Mouse (Mus musculus) natural killer cell, adult 2 months (primary cell): ENCODE data around the gene Scn1b.

Source experiments
- DNase-seq, 2 experiments: peaks; one replicate each; pipeline ENCODE4 v3.0.0; 2022; ENCODE audit warnings: low spot score in 2 of 2

Scn1b gene

DNA sequence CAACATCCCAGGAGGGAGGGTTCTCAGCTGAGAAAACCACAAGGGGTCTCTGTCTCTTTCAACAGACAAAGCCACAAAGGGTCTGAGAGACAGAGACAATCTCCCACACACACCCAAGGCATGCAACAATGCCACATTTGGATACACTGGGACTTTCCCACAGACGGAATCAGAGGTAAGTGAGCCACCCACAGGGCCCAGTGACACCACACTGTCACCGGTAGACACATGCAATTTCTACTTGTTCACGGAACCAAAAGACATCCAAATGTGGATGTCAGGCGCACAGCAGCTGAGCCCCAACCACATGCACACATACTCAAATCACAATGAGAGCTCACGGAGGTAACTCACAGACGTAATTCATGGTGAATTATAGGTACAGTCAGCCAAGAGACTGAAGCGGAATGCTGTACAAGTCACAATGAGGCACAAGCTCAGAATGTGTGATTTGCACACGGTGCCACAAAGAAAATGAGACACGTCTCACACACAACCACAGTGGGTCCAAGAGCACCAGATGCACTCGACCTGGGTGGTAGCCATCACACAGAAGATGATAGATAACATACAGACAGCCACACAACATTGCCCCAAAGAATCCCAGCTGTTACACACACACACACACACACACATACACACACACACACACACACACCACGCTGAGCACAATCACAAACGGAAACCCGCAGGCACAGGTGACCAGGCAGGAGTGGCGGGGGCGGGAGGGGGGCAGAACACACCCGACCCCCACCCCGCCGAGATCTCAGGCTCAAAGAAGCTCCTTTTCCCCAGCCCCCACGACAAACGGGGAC is 23.2 kb upstream of the Scn1b start:
- peak; percentile 75 to 79 for DNase-seq

DNA sequence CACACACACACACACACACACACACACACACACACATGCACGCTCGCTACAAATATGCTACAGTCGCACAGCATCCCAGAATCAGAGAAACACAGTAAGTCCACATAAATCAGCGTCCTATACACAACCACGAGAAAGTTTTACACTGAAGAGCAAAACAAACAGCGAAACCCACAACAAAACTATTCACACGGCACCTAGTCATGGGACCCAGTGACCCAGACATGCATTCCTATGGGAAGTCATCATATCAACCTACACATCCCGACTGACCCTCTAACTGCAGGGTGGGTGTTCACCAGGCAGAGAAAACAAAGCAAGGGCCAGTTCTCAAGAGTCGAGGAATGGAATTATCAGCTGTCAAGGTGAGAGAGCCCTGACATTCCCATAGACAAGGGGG is 22.5 kb upstream of the Scn1b start:
- DNase-seq = no peak

DNA sequence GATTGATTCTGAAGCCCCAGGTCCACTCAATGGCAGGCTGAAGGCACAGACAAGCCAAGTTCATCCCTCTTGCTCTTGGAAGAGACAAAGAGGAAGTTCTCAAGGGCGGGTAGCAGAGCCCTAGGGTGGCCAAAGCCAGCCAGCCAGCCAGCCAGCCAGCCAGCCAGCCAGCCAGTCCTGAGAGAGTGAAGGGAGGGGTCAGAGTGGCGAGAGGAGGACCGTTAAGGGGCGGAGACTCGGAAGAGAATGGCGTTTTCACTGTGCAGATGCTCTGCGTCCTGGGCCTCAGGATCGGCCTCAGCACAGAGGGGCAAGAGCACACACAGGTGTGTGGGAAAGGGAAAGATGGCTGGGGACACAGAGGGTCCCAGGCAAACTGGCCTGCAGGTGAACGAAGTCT is 22.0 kb upstream of the Scn1b start:
- peak; percentile 67 to 72 for DNase-seq

DNA sequence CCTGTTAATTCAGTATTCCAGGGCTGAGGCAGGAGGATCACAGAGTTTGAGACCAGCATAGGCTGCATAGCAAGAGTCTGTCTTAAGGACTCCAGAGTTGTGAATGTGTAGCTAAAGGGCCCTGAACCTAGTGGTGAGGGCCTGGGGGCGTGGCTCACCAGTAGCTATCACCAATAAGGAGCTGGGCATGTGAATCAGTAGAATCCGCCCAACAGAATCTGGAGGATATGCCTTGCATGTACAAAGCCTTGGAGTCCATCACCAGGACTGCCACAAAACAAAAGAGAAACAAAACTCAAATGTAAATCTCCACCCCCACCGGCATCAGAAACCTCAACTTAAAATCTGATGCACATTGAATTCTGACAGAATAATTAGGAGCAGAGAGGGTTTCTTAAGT is 21.3 kb upstream of the Scn1b start:
- DNase-seq = peak in 1 of 2 experiments; percentile 28

DNA sequence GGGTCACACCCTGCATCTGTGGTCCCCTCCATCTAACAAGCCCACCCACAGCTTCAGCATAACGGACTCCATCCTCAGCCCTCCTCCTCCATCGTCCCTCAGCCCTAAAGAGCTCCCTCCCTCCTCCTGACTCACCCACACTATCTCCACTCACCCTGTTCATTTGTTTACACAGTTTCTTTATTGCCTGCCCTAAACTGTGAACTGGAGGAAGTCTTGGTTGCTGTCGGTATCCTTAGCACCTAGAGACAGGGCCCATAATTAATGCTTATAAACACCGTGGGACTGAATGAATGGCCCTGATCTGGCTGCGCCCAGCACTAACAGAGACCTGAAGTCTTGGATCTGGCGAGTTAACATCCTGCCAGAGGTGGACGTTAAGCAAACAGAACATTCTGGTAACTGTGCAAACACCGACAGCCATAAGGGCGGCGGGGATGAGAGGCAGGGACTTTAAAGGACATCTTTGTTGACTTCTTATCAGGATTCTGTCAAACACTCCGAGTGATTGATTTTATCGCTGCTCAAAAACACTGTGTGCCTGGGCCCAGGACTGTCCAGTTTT is 18.9 kb upstream of the Scn1b start:
- DNase-seq = no peak

DNA sequence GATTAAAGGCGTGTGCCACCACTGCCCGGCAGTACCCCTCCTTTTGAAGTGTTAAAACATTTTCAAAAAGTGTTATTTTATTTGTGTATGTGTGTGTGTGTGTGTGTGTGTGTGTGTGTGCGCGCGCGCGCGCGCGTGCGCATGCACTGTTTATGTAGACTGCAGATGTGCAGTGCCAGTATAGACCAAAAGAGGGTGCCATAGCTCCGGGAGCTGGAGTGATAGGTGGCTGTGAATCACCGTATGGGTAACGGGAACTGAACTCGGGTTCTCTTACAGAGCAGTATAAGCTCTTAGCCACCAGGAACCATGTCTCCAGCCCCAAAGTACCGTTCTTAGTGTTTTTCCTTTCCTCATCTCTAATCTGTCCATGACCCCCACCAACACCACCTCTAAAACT is 18.1 kb upstream of the Scn1b start:
- peak in 1 of 2 experiments; percentile 32 for DNase-seq

DNA sequence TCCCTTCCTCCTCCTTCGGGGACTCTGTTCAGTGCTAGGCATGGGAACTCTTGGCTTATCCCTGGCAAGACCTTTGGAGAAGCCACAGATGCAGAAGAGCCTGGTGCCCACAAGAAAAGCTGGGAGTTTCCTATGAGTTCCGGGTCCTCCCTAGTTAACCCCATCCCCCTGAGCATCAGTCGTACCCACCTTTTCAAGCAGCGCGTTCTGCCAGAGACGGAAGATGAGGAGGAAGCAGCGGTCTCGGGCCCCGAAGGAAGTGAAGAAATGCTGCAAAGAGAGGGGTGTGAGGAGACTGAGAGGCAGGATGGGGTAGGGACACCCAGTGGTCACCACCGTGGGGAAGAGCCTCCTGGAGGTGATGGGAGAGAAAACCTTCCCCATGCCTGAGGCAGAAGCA is 14.1 kb upstream of the Scn1b start:
- DNase-seq = no peak

DNA sequence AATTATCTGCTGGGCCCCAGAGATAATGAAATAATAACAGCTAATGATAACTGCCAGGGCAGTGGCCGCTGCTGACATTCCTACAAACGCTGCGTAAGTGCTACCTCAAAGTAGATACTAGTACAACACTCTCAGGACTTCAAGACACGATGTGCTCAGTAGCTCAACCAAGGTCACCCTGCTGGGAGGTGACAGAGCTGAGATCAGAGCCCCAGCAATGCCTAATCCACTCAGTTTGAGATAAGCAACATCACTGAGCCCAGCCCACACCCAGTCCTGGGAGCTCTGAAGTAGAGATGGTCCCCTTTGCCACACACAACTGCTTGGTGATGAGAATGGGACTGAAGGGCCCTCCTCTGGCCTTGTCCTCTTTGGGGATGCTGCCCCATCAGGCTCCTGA is 13.5 kb upstream of the Scn1b start:
- DNase-seq = no peak

DNA sequence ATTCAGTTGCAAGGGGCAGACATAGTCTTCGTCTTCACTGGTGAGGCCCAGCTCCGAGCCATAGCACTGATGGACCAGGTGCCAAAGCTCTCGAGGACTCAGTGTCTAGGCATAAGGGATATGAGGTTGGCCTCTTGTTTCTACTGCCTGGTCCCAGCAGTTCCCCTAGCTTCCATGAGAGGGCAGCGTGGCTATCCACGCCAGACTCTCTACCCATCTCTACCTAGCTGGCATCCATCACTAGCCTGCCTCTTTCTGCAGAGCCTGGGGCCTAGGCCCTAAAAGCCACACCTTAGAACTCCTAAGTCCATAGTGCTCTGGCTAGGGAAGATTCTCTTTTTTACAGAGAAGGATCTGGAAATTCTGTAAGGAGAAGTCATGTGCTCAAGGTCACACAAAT is 13.0 kb upstream of the Scn1b start:
- peak; percentile 49 to 72 for DNase-seq

DNA sequence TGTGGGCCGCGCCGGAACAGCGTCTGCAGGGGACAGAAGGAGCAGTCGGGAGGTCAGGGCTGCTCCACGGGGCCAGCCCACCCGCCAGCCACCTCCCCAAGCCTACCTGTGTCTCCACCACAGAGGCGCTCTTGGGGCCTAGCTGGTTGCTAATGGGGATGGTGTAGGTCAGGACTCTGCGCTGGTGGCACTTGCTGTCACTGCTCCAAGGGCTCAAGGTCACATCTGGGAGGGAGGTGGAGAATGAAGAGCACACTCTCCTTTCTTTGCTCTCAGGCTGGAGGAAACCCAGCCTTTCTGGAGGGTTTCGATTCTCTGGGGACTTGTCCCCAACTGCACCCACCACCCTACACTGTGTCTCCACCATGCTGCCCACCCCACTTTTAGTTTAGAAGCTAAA is 8.9 kb upstream of the Scn1b start:
- DNase-seq = no peak

DNA sequence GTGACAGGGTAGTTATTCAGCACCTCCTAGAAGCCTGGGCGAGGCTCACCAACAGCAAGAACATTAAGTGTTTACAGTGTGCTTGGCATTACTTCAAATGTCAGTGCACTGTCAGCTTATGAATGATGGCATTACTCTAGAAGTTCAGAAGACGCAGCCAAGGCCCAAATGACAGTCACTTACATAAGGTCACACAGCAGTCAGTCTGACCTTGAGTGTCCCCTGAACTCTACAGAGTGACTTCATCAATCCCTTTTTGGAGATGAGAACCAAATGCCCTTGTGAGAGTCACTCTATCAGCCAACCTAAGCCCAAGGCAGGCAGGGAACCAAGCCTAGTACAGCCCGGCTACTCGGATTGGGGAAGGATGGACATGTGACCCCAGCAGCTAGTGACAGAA is 5.1 kb upstream of the Scn1b start:
- DNase-seq = no peak

DNA sequence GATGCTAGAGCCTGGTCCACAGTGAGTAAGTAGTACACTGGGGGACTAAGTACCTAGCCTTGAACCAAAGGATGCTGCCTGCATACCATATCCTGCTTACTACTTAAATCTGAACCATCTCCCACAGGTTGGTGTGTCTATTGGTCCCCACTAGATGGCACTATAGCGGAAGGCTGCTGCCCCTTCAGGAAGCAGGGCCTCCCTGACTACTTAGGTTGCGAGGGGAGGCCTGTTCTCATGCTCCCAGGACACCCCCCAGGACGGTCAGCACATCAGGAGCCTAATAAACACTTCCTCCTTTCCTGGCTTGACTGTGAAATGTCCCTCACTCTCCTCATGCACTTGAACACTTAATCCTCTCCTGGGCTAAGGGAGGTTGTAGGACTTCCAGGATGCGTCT is 4.0 kb upstream of the Scn1b start:
- DNase-seq = peak; percentile 57 to 68

DNA sequence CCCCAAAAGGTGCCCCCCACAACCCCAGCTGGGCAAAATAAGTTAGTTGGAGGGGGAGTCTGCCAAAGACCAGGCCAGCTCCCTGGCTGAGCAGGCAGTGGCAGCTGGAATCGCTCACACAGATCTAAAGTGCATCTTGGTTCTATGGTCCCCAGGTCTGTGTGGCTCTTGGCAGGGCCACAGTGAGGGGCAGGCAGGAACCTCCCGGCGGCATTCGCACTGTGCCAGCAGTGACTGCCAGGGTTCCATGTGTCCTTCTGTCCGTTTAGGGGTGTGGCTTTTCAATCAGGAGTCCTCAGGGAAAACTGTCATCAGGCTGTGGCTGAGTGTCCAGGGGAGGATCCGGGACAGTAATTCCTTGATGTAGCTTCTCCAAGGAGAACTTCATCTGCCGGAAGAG is 3.4 kb upstream of the Scn1b start:
- DNase-seq = no peak

DNA sequence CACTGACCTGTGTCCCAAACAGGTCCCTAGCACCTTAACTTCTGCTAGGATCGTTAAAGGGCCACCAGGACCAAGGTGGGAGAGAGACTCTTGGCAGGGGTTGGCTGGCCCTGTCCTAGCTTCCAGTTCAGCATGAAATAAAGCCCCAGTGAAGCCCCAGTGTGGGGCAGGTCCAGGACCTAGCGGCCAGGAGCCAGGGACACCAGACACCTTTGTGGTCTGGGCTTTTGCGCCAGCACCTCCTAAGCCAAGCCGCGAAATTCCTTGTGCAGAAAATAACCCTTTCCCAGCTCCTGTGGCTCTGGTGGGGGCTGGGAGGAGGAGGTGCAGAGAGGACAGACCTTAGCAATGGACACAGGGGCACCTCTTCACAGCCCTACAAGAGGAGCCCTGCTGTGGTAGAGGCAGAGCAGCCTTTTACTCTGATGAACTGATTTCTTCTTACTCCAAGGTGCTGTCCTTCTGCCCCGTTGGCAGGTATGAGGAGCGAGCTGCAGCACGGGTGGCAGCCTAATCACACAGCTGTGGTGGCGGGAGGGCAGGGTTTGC is 1.4 kb upstream of the Scn1b start:
- DNase-seq = no peak

DNA sequence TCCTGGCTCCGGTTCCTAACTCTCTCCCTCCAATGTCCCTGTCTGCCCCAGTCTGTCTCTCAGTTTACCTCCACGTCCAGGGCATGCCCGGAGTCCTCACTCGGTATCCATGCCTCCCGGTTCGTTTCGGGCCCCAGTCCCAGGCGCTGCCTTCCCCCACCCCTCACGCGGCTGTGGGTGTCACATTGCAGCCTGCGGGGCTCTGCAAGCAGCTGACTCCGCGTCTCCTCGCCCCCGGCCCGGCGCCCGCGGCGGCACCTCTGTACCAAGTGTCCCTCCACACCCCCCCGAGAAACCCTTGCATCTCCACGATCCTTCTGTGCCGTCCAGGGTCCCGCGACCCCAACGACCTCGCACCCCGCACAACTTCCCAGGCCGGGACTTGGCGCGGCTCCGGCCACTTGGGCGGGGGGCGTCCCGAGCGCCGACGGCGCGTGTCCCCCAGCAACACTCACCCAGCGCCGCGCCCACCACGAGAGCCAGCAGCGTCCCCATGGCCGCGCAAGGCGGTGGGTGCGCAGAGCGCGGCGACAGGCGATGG is 522 bp downstream of the Scn1b start:
- DNase-seq = no peak

DNA sequence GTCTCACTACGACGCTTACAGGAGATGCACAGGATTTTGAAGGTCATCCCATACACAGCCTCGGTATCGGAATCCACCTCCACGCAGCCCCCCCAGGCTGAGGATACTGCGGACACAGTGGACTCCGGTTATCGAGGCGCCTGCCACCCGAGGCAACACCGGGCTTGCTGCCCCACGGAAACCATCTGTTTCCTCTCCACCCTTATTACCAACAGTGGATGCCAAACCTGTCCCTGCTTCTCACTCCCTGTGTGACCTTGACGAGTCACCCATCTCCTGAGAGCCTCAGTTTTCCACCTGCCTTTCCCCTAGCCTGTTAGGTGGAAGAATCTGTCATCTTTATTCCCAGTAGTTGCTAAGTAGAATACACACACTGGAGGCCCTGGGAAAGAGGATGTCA is 1.7 kb downstream of the Scn1b start:
- DNase-seq = no peak

DNA sequence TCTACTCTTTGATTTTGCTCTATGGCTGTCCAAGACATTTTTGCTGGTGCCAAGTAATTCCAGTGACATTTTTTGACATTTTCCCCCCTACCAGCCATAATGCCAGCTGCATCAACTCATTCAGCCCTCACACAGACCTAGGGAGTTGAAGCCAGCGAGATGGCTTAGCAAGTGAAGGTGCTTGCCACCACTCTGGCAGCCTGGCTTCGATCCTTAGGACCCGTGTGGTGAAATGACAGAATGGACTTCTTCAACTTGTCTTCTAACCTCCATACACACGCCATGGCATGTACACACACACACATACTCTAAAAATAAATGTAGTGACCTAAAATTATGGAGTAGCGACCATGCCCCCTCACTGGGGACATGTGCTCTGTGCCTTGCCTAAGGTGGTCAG is 2.4 kb downstream of the Scn1b start:
- DNase-seq = no peak

DNA sequence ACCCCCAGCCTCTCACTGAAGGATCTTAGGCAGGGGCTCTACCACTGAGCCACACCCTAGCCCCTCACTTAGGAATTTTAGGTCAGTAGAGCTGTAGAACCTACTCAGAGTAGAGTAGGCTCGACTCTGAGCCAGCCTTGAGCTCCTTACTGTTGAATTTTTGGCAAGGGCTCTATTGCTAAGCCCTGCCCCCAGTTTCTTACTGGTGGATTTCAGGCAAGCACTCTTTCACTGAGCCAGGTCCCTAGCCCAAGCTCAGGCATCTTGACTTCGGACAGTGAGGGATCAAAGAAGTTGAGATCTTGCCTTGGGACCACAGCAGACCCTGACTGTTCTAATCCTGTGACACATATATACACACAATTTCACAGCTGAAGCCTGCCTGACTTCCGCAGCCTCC is 3.1 kb downstream of the Scn1b start:
- no peak for DNase-seq

DNA sequence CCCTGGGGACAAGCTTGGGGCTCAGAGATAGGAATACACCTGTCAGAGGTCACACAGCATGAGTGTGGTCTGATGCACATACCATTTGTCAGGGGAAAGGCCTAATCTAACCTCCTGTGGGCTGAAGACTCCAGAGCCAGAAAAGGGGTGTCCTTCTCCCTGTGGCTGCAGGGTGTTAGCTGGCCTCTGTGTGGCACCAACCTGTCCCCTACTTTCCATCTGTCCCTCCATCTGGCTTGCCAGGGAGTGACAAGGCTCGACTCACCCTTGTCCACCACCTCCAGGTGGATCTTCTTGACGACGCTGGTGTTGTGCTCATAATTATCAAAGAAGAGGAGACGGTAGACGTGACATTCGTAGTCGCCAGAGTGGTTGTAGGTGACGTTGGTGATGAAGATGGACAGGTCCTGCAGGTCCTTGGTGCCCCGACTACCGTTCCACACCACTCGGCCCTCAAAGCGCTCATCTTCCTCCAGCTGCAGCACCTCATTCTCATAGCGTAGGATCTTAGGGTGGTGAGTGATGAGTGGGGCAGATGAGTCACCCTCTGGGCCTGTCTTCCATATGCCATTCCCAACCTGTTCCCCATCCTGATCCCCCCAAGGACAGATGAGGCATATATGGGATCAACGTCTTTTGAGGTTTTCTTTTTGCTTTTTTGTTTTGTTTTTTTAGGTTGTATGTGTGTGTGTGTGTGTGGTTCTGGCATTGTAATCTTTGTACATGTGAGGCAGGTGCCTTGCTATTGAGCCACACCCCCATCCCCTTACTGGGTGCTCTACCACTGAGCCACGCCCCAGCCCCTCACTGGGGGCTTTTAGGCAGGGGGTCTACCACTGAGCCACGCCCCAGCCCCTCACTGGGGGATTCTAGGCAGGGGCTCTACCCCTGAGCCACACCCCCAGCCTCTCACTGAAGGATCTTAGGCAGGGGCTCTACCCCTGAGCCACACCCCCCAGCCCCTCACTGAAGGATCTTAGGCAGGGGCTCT is 3.9 kb downstream of the Scn1b start:
- no peak for DNase-seq

DNA sequence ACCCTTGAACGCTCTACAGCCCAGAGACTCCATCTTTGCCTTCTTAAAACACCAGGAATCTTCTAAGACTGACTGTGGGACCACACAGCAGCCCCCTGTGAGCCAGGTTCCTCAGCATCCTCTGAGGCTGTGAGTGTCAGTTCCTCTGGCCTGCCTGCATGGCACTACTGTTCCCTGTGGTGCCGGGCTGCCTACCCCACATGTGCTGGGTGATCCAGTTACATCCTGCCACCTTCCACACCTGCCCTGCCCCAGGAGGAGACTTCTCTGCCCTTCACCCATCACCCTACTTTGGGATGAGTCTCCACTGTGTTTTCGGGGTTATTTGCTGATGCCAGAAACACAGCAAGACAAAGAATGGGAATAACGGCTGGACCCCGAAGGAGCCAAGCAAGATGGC is 7.2 kb downstream of the Scn1b start:
- DNase-seq = no peak

DNA sequence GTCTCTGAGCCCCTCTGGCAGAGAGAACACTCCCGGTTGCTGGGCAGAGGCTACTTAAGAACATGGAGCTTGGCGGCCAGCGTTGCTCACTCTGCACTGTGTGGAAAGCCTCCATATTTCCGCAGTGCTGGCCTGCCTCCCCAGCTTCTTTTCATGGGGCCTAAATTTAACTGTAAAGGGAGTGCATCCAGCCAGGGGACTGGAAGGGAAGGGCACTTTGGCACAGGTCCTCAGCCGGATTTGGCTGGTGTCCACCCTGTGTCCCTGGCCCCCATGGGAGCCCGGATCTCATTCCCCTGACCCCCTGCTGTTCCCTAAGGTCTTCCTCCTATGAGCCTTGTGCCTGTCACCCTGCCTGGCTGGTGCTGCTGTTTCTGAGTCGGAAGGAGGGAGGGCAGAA is 8.3 kb downstream of the Scn1b start:
- DNase-seq = no peak

DNA sequence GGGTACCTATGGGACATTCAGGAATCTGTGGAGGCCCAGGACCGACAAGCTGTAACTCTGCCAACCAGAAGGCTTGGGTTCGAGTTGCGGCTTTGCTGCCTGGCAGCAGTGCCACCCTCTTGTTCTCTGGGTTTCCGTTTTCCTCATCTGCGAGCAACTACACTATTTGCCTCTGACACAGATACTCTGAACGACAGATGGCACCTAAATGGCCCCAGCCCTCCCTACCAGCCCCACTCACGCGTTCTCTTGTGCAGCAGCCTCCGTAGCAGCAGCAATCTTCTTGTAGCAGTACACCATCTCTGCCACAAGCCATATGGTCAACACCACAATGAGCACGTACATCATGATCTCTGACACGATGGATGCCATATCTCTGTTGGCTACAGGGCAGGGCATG is 9.3 kb downstream of the Scn1b start:
- DNase-seq = no peak
